Mouse (Mus musculus) spleen, postnatal 0 days (tissue): ENCODE measurements around the gene Prkra. TPM values are rescaled to one million over a fixed set of nuclear protein-coding genes. Genes with fewer than 3 reads are reported as not detected.

Experiments
- polyA plus RNA-seq: library from polyadenylated mRNA; unstranded; fragments of >200 nt; fragmentation: Nextera tagmentation; extraction: Ambion mirVana; gene quantifications from 2 replicates; pipeline ENCODE4 v1.2.1, GENCODE M21; 2015

The Prkra gene
- polyA plus RNA-seq, result 13.2 and 16.8 TPM in 2 replicates

DNA sequence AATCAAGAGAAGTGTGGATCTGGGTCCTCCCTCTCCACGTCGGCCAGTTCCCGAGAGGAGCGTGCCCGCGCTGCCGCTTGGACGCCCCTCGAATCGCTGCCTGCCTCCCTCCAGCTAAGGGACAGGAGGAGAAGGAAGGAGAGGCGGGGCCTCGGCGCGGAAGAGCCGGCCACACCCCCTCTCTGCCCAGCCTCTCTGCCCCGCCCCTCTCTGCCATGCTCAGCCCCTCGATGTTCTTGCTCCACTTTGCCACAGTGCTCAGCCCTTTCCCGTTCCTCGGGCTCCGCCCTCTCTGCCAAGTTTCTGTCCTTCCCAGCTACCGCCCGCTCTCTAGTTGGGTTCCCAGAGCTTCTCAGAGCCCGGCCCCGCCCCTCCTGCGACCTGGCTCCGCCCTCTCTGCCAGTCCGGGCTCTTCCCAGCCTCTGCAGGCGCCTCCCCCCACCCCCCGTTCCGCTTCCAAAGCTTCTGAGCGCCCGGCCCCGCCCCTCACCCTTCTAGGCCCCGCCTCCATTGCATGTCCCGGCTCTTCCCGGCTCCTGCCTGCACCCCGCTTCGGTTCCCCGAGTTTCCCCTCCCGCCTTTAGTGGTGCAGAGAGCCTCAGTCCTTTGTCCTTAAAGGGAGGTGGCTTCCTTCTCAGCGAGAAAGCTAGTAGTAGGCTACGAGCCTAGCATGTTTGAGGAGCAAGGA lies at the start of gene Prkra, which contains the start of gene Pjvk:
Prkra (minus strand) TSS at position 133 of the 688 bp plus-strand sequence.
Pjvk (plus strand) TSS at position 594 of the 688 bp plus-strand sequence.

GRCm38 (mm10) chr2:76674725-76675427 lies 27.1 kb upstream of the Prkra start, which contains the start of gene Plekha3:
Gene Plekha3, plus strand, starts transcription at chr2:76675281.

DNA sequence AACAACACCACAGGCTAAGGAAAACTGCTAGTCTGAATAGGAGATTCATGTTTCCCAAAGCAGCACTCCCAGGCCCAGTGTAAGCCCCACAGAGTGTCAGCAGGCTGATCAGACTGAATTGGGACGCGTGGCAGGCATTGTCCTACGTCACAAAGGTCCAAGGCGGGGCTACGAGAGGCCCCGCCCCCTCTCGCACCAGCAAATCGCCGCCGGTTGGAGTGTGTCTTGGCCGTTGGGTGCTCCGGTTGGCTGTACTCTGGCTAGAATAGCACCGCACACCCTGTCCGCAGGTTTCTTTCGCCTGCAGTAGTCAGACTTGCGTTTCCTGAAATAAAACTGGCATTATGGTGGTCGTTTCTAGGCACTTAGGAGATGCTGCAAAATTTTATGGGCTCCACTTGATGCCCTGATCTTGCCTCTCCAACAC lies 25.2 kb upstream of the Prkra start, which contains the start of gene Fkbp7:
Fkbp7 (minus strand) TSS at position 151 of the 427 bp plus-strand sequence.

Other genes starting within 250 kb of the Prkra start
- gene Osbpl6, start 241.5 kb downstream of the Prkra start, polyA plus RNA-seq, result 0.58 and 0.70 TPM in 2 replicates
- gene Pjvk, start 461 bp upstream of the Prkra start, polyA plus RNA-seq, result 0.35 TPM in 1 of 2 replicates, not detected in the other
- 23.4 and 30.5 TPM in 2 replicates for gene Fkbp7, start 25.1 kb upstream of the Prkra start, polyA plus RNA-seq
- 6.1 and 7.1 TPM in 2 replicates for gene Plekha3, start 27.3 kb upstream of the Prkra start, polyA plus RNA-seq